Mouse (Mus musculus) heart, embryonic 16.5 days (tissue): ENCODE data around the gene Zc3h15. TPM values are rescaled to one million over a fixed set of nuclear protein-coding genes. Genes with fewer than 3 reads are reported as not detected.

Source experiments
- ATAC-seq: fragments of 200-750 bp; cut with Nextera tagmentation; replicated peaks from 2 replicates; pipeline ENCODE4 v1.8.0; 2017; ENCODE audit warnings: moderate number of reproducible peaks; ENCODE audit not compliant: insufficient read depth, low FRiP score; ENCODE audit errors: extremely low read depth
- H3K27ac ChIP-seq: fragments of 300-500 bp; sonication (generic); 2 replicates; pipeline ENCODE4 v1.5.1; 2014; ENCODE audit warnings: mild to moderate bottlenecking, low read length, control low read depth, moderate library complexity
- H3K27me3 ChIP-seq: fragments of 300-500 bp; sonication (generic); 2 replicates; pipeline ENCODE4 v1.6.1; 2014; ENCODE audit warnings: low read length, mixed read lengths; ENCODE audit not compliant: control insufficient read depth, insufficient read depth
- H3K36me3 ChIP-seq: fragments of 300-500 bp; sonication (generic); 2 replicates; pipeline ENCODE4 v1.6.1; 2014; ENCODE audit not compliant: control insufficient read depth, insufficient read depth
- H3K4me1 ChIP-seq: fragments of 300-500 bp; sonication (generic); 2 replicates; pipeline ENCODE4 v1.6.1; 2014; ENCODE audit warnings: low read length, mixed read lengths; ENCODE audit not compliant: control insufficient read depth, insufficient read depth
- H3K4me2 ChIP-seq: fragments of 300-500 bp; sonication (generic); 2 replicates; pipeline ENCODE4 v1.6.1; 2014; ENCODE audit warnings: low read depth, mild to moderate bottlenecking, control low read depth, low read length
- H3K4me3 ChIP-seq: fragments of 300-500 bp; sonication (generic); 2 replicates; pipeline ENCODE4 v1.5.1; 2014; ENCODE audit warnings: mild to moderate bottlenecking, control low read depth, low read length
- H3K9ac ChIP-seq: fragments of 300-500 bp; sonication (generic); 2 replicates; pipeline ENCODE4 v1.6.1; 2014; ENCODE audit warnings: low read length, control low read depth
- H3K9me3 ChIP-seq: fragments of 300-500 bp; sonication (generic); replicated peaks from 2 replicates; pipeline ENCODE4 v1.6.1; 2016; ENCODE audit warnings: low read length; ENCODE audit not compliant: control insufficient read depth
- WGBS: fragments of 180-500 bp; shearing (Covaris S2); extraction: QIAGEN DNeasy Blood & Tissue Kit; methylation state at CpG from one replicate; pipeline ENCODE4 v1.1.7; 2014; 5-methylcytosine and 5-hydroxymethylcytosine counted together
- polyA plus RNA-seq: library from polyadenylated mRNA; unstranded; fragments of >200 nt; fragmentation: Nextera tagmentation; extraction: Ambion mirVana; gene quantifications from 2 replicates; pipeline ENCODE4 v1.2.1, GENCODE M21; 2015

The Zc3h15 gene
- polyA plus RNA-seq, 1 experiment from 2014 or later: 91.3 TPM

GRCm38 (mm10) chr2:83681785-83682184, 37.5 kb downstream of the Zc3h15 start:
- H3K27me3 ChIP-seq: no peaks in the 10 kb centered on the region
- WGBS: 82% methylated on average over 6 of the region's 6 CpGs
- H3K9me3 ChIP-seq: no peaks in the 10 kb centered on the region
- no peak for ATAC-seq
- H3K27ac ChIP-seq: no peak overlapping the region
- no peak overlapping the region for H3K4me2 ChIP-seq
- H3K4me3 ChIP-seq: no peak overlapping the region
- no peak overlapping the region for H3K9ac ChIP-seq
- no peaks in the 10 kb centered on the region for H3K36me3 ChIP-seq
- no peaks in the 10 kb centered on the region for H3K4me1 ChIP-seq

GRCm38 (mm10) chr2:83682282-83682681, 38.0 kb downstream of the Zc3h15 start:
- WGBS: 47% methylated on average over 8 of the region's 8 CpGs
- no peak; the same call in 1 of the 2 replicates for ATAC-seq
- H3K4me2 ChIP-seq: no peak overlapping the region; the same call in 1 of the 2 replicates

GRCm38 (mm10) chr2:83683731-83684519, 39.7 kb downstream of the Zc3h15 start:
- H3K4me3 ChIP-seq: no peak overlapping the region
- H3K27me3 ChIP-seq: no peaks in the 10 kb centered on the region
- no peaks in the 10 kb centered on the region; the same call in 1 of the 2 replicates for H3K36me3 ChIP-seq
- WGBS: 72% methylated on average over 9 of the region's 9 CpGs
- no peaks in the 10 kb centered on the region for H3K4me1 ChIP-seq
- H3K9me3 ChIP-seq: peaks cover 3% of the 10 kb centered on the region; the same call in 1 of the 2 replicates
- H3K9ac ChIP-seq: no peak overlapping the region
- no peak overlapping the region for H3K4me2 ChIP-seq
- no peak overlapping the region for H3K27ac ChIP-seq
- no peak for ATAC-seq

More at GRCm38 (mm10) chr2:83682282-83682681, 38.0 kb downstream of the Zc3h15 start:
- no peaks in the 10 kb centered on the region for H3K9me3 ChIP-seq
- no peak overlapping the region for H3K9ac ChIP-seq
- H3K27ac ChIP-seq: peak overlapping the region; percentile 62; the same call in 1 of the 2 replicates
- no peaks in the 10 kb centered on the region for H3K4me1 ChIP-seq
- H3K27me3 ChIP-seq: no peaks in the 10 kb centered on the region
- no peaks in the 10 kb centered on the region for H3K36me3 ChIP-seq
- H3K4me3 ChIP-seq: no peak overlapping the region

- H3K27ac ChIP-seq: no peak overlapping the region
- no peaks in the 10 kb centered on the region for H3K27me3 ChIP-seq
- no peaks in the 10 kb centered on the region; the same call in 1 of the 2 replicates for H3K36me3 ChIP-seq
- H3K4me2 ChIP-seq: no peak overlapping the region
- ATAC-seq: no peak
- H3K4me3 ChIP-seq: no peak overlapping the region
- WGBS: 71% methylated on average over 8 of the region's 8 CpGs
- H3K9me3 ChIP-seq: peaks cover 6% of the 10 kb centered on the region; the same call in 1 of the 2 replicates
- H3K9ac ChIP-seq: no peak overlapping the region
- H3K4me1 ChIP-seq: no peaks in the 10 kb centered on the region
Measured at GRCm38 (mm10) chr2:83684691-83685090, 40.5 kb downstream of the Zc3h15 start.

GRCm38 (mm10) chr2:83690372-83690771, 46.1 kb downstream of the Zc3h15 start:
- no peak for ATAC-seq
- H3K36me3 ChIP-seq: no peaks in the 10 kb centered on the region; the same call in 1 of the 2 replicates
- H3K9ac ChIP-seq: no peak overlapping the region
- H3K9me3 ChIP-seq: peaks cover 6% of the 10 kb centered on the region; the same call in 1 of the 2 replicates
- 61% methylated on average over 2 of the region's 2 CpGs for WGBS
- no peak overlapping the region for H3K4me3 ChIP-seq
- H3K4me2 ChIP-seq: no peak overlapping the region
- no peaks in the 10 kb centered on the region for H3K4me1 ChIP-seq
- H3K27me3 ChIP-seq: no peaks in the 10 kb centered on the region
- H3K27ac ChIP-seq: no peak overlapping the region

- 43% methylated on average over 10 of the region's 10 CpGs for WGBS
- H3K4me3 ChIP-seq: no peak overlapping the region
- no peak overlapping the region for H3K4me2 ChIP-seq
- H3K27ac ChIP-seq: no peak overlapping the region
- H3K9ac ChIP-seq: no peak overlapping the region
- no peak for ATAC-seq
- no peaks in the 10 kb centered on the region for H3K27me3 ChIP-seq
- peaks cover 6% of the 10 kb centered on the region; the same call in 1 of the 2 replicates for H3K9me3 ChIP-seq
- H3K36me3 ChIP-seq: no peaks in the 10 kb centered on the region; the same call in 1 of the 2 replicates
- H3K4me1 ChIP-seq: no peaks in the 10 kb centered on the region
Measured at GRCm38 (mm10) chr2:83692651-83693545, 48.7 kb downstream of the Zc3h15 start.

- Histone ChIP-seq H3K4me3 (no peak overlapping the region), H3K27me3 (no peaks in the 10 kb centered on the region), H3K9me3 (peaks cover 2% of the 10 kb centered on the region; the same call in 1 of the 2 replicates), H3K4me1 (no peaks in the 10 kb centered on the region), H3K27ac (no peak overlapping the region), H3K4me2 (no peak overlapping the region), H3K36me3 (no peaks in the 10 kb centered on the region; the same call in 1 of the 2 replicates), H3K9ac (no peak overlapping the region)
- 67% methylated on average over 7 of the region's 7 CpGs for WGBS
- ATAC-seq: no peak
Measured at GRCm38 (mm10) chr2:83694061-83694460, 49.8 kb downstream of the Zc3h15 start.

- Histone ChIP-seq H3K4me2 (no peak overlapping the region), H3K4me1 (no peaks in the 10 kb centered on the region), H3K36me3 (no peaks in the 10 kb centered on the region), H3K9ac (no peak overlapping the region), H3K27ac (no peak overlapping the region), H3K9me3 (no peaks in the 10 kb centered on the region), H3K4me3 (no peak overlapping the region), H3K27me3 (no peaks in the 10 kb centered on the region)
- 61% methylated on average over 11 of the region's 11 CpGs for WGBS
- ATAC-seq: no peak
Measured at GRCm38 (mm10) chr2:83695345-83696247, 51.4 kb downstream of the Zc3h15 start.
